In the genomic region with DNA sequence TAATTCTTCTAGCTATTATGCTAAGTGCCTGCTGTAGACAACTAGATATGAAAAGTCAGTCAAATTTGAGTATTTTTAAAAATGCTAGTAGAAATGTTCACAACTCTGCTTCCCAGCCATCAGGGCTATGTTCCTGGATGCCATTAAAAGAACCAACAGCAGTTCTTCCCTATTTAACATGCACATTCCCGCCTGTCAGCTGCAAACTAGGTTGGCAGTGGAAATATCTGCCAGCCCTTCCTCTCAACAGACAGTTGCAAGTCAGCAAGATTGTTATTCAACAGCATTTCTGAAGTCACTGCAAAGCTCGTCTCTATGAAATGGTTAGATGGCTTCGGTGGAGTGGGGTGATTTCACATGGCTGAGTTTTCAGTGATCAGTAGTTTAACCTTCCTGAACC, we compare ENCODE assay signal across 28 mouse cellular contexts. TPM values are rescaled to one million over a fixed set of nuclear protein-coding genes. Genes with fewer than 3 reads are reported as not detected.
DNase-seq lines count a peak whose midpoint lies in the region; ATAC-seq lines count a peak whose summit lies in the region.
"Had no signal": no experiment of that assay in that cellular context is flagged by ENCODE, and none has a peak within 500 bp of the region (broad histone marks: within the 10 kb centered on the region; RNA-seq: fewer than 3 reads in every experiment).

No protein-coding gene starts in this region.

- no peak overlapping the region for H3K4me2 ChIP-seq in forebrain, embryonic 14.5 days (ENCODE audit: low read length)
- H3K4me2 ChIP-seq in forebrain, embryonic 12.5 days, result no peak overlapping the region
- H3K4me2 ChIP-seq: embryonic facial prominence, embryonic 12.5 days had no signal

- WGBS in forebrain, embryonic 14.5 days, result 85% methylated on average over 3 of the region's 3 CpGs
- 85% methylated on average over 3 of the region's 3 CpGs for WGBS in forebrain, embryonic 12.5 days

- no peaks in the 10 kb centered on the region for H3K36me3 ChIP-seq in forebrain, embryonic 14.5 days (ENCODE audit: control insufficient read depth, insufficient read depth, low read length)
- H3K36me3 ChIP-seq in forebrain, embryonic 12.5 days (replicated peaks), result no peaks in the 10 kb centered on the region
- H3K36me3 ChIP-seq: embryonic facial prominence, embryonic 10.5 days; embryonic facial prominence, embryonic 12.5 days; G1E had no signal

- H3K9me3 ChIP-seq in forebrain, embryonic 14.5 days (replicated peaks; ENCODE audit: control insufficient read depth, low read length), result no peaks in the 10 kb centered on the region
- no peaks in the 10 kb centered on the region for H3K9me3 ChIP-seq in forebrain, embryonic 12.5 days
- H3K9me3 ChIP-seq: embryonic facial prominence, embryonic 10.5 days; embryonic facial prominence, embryonic 12.5 days had no signal

- no peak overlapping the region for H3K4me3 ChIP-seq in forebrain, embryonic 14.5 days (ENCODE audit: low read depth, low read length)
- H3K4me3 ChIP-seq in forebrain, embryonic 12.5 days (replicated peaks), result no peak overlapping the region
- H3K4me3 ChIP-seq: embryonic facial prominence, embryonic 10.5 days; embryonic facial prominence, embryonic 12.5 days had no signal

- H3K4me1 ChIP-seq in forebrain, embryonic 14.5 days (ENCODE audit: control insufficient read depth, insufficient read depth, low read length), result no peaks in the 10 kb centered on the region
- no peaks in the 10 kb centered on the region for H3K4me1 ChIP-seq in forebrain, embryonic 12.5 days
- H3K4me1 ChIP-seq: embryonic facial prominence, embryonic 10.5 days; embryonic facial prominence, embryonic 12.5 days had no signal

- H3K9ac ChIP-seq in forebrain, embryonic 14.5 days (ENCODE audit: low read length), result no peak overlapping the region
- no peak overlapping the region for H3K9ac ChIP-seq in forebrain, embryonic 12.5 days
- H3K9ac ChIP-seq: embryonic facial prominence, embryonic 12.5 days had no signal

- no peak overlapping the region for H3K27ac ChIP-seq in forebrain, embryonic 14.5 days (ENCODE audit: low read depth, low read length)
- H3K27ac ChIP-seq in forebrain, embryonic 12.5 days, result no peak overlapping the region
- H3K27ac ChIP-seq: embryonic facial prominence, embryonic 10.5 days; embryonic facial prominence, embryonic 12.5 days had no signal

- DNase-seq in forebrain, embryonic 14.5 days (ENCODE audit: low spot score), result peak; percentile 17
- no peak for DNase-seq in frontal cortex, postnatal 14 days (ENCODE audit: low spot score in 2 of 2)
- DNase-seq in right cerebral cortex, adult 18-20 months, result peak; percentile 10
- DNase-seq in right cerebral cortex, postnatal 14 days, result no peak
- peak; percentile 44 for DNase-seq in telencephalon, adult 2 months (ENCODE audit: low read depth, low spot score)
- no peak for DNase-seq in testis, postnatal 10 days (ENCODE audit: low spot score)
- DNase-seq: adrenal gland, adult 8-10 months; adrenal gland, postnatal 14 days; adrenal gland, postnatal 36 days; B cell, adult 2 months; cerebellum, adult 11-12 months; cerebellum, adult 2 months; cerebellum, adult 9-10 months; cerebellum, postnatal 10 days; cerebellum, postnatal 25 days had no signal

- H3K27me3 ChIP-seq in forebrain, embryonic 14.5 days (replicated peaks; ENCODE audit: control insufficient read depth, insufficient read depth, low read length), result no peaks in the 10 kb centered on the region
- H3K27me3 ChIP-seq in forebrain, embryonic 12.5 days, result no peaks in the 10 kb centered on the region
- H3K27me3 ChIP-seq: CH12.LX; embryonic facial prominence, embryonic 12.5 days had no signal

- no peak for ATAC-seq in forebrain, embryonic 14.5 days
- ATAC-seq in forebrain, embryonic 12.5 days (ENCODE audit: low FRiP score), result no peak
- peak; percentile 98 for ATAC-seq in frontal cortex, adult (ENCODE audit: low TSS enrichment)
- ATAC-seq: activated CD4-positive, CD25-positive, alpha-beta regulatory T cell, adult 4 months; CD4-positive, CD25-positive, alpha-beta regulatory T cell, adult 4 months; forebrain, embryonic 16.5 days; Patski had no signal

RNA-seq across cellular contexts. Expression of a gene that starts 48.7 kb away (rescaled TPM):
- 0.58 TPM in 1 of 2 replicates, not detected in the other for polyA plus RNA-seq in forebrain, embryonic 14.5 days (2014; fragmentation: Nextera tagmentation; extraction: Ambion mirVana)
- polyA plus RNA-seq in forebrain, embryonic 12.5 days (2016; fragmentation: Nextera tagmentation; extraction: Ambion mirVana), result 0.11 TPM in 1 of 2 replicates, not detected in the other
- polyA plus RNA-seq: activated CD4-positive, CD25-positive, alpha-beta regulatory T cell, adult 4 months; CD4-positive, CD25-positive, alpha-beta regulatory T cell, adult 4 months; cortical plate, adult 2 months; embryonic facial prominence, embryonic 14.5 days; frontal cortex, adult 2 months; G1E; Patski had no signal

Comparison
In these comparisons a context has a peak if more than half of its experiments do, and no peak if none do; other contexts are left out.
1. DNase-seq: peak in forebrain, embryonic 14.5 days (single experiment), right cerebral cortex, adult 18-20 months (single experiment) and telencephalon, adult 2 months (single experiment); none in frontal cortex, postnatal 14 days (0 of 2), right cerebral cortex, postnatal 14 days (single experiment) and testis, postnatal 10 days (single experiment).